Mouse (Mus musculus) olfactory bulb, adult 2 months (tissue): ENCODE results near the gene Sh3bgrl. TPM values are rescaled to one million over a fixed set of nuclear protein-coding genes. Genes with fewer than 3 reads are reported as not detected.

Source experiments
- H3K27ac ChIP-seq: fragments of 200-500 bp; 2 replicates; pipeline ENCODE4 v1.5.1; 2012; ENCODE audit warnings: low read depth, low read length; ENCODE audit not compliant: insufficient read depth
- H3K4me1 ChIP-seq: fragments of 200-500 bp; 2 replicates; pipeline ENCODE4 v1.6.1; 2012; ENCODE audit warnings: low read length; ENCODE audit not compliant: control insufficient read depth, insufficient read depth
- H3K4me3 ChIP-seq: fragments of 200-500 bp; 2 replicates; pipeline ENCODE4 v1.5.1; 2012; ENCODE audit warnings: mild to moderate bottlenecking, low read depth, low read length, moderate library complexity; ENCODE audit not compliant: insufficient read depth
- CTCF ChIP-seq: fragments of 200-500 bp; IDR thresholded peaks from 2 replicates; pipeline ENCODE4 v1.5.1; 2012; ENCODE audit warnings: low read depth, mild to moderate bottlenecking, low read length, moderate library complexity; ENCODE audit not compliant: insufficient read depth
- POLR2A ChIP-seq: fragments of 200-500 bp; IDR thresholded peaks from 2 replicates; pipeline ENCODE4 v1.6.1; 2012; ENCODE audit warnings: mild to moderate bottlenecking, low read depth, low read length, moderate library complexity; ENCODE audit not compliant: insufficient read depth
- WGBS: fragments of 180-500 bp; shearing (Covaris S2); methylation state at CpG from one replicate; pipeline ENCODE4 v1.1.7; 2018; 5-methylcytosine and 5-hydroxymethylcytosine counted together
- polyA plus RNA-seq: library from polyadenylated mRNA; stranded (reverse); fragments of >200 nt; gene quantifications from 2 replicates; pipeline ENCODE4 v1.2.4, GENCODE M21; 2012; ENCODE audit warnings: low replicate concordance; ENCODE audit not compliant: missing spikeins, insufficient read depth, insufficient read length

Gene Sh3bgrl
- polyA plus RNA-seq, 1 experiment = not detected

GRCm38 (mm10) chrX:109145779-109146178, 50.6 kb downstream of the Sh3bgrl start:
- no peak for TF ChIP-seq POLR2A
- TF ChIP-seq CTCF = no peak
- Histone ChIP-seq H3K4me3 (no peak overlapping the region), H3K27ac (no peak overlapping the region), H3K4me1 (no peaks in the 10 kb centered on the region)
- WGBS = 89% methylated on average over 6 of the region's 6 CpGs

- TF ChIP-seq POLR2A (no peak), CTCF (no peak)
- WGBS = 90% methylated on average over 3 of the region's 3 CpGs
- H3K27ac ChIP-seq = no peak overlapping the region
- no peak overlapping the region for H3K4me3 ChIP-seq
- no peaks in the 10 kb centered on the region for H3K4me1 ChIP-seq
Observed at GRCm38 (mm10) chrX:109147108-109147507, 51.9 kb downstream of the Sh3bgrl start.

GRCm38 (mm10) chrX:109151228-109151627, 56.1 kb downstream of the Sh3bgrl start:
- no peak overlapping the region for H3K27ac ChIP-seq
- WGBS = 92% methylated on average over 2 of the region's 2 CpGs
- no peak overlapping the region for H3K4me3 ChIP-seq
- TF ChIP-seq CTCF (no peak), POLR2A (no peak)
- no peaks in the 10 kb centered on the region for H3K4me1 ChIP-seq

- H3K4me3 ChIP-seq = no peak overlapping the region
- no peak for TF ChIP-seq CTCF
- no peak for TF ChIP-seq POLR2A
- H3K4me1 ChIP-seq = no peaks in the 10 kb centered on the region
- WGBS = 76% methylated on average over 1 of the region's 1 CpGs
- no peak overlapping the region for H3K27ac ChIP-seq
Observed at GRCm38 (mm10) chrX:109160326-109160725, 65.2 kb downstream of the Sh3bgrl start.

DNA sequence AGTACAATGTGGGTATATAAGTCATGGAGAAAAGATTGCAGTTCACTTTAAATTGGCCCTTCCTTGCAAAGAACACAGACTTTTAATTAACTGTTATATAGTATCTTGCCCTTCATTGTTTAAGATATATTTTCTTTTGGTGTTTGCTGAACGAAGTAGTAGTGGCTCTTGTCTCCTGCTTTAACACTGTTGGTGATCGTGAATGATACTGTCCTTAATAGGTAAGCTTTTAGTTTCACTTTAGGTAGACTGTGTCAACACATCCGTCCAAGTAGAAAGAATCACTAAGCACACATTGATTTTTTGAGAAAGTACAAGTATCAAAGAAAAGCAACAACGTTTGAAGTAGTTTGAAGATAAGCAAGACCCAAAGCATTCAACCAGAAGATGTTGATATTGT, 65.7 kb downstream of the Sh3bgrl start:
- Histone ChIP-seq H3K4me3 (no peak overlapping the region), H3K4me1 (no peaks in the 10 kb centered on the region), H3K27ac (no peak overlapping the region)
- TF ChIP-seq CTCF = no peak
- TF ChIP-seq POLR2A = no peak
- 82% methylated on average over 4 of the region's 4 CpGs for WGBS

DNA sequence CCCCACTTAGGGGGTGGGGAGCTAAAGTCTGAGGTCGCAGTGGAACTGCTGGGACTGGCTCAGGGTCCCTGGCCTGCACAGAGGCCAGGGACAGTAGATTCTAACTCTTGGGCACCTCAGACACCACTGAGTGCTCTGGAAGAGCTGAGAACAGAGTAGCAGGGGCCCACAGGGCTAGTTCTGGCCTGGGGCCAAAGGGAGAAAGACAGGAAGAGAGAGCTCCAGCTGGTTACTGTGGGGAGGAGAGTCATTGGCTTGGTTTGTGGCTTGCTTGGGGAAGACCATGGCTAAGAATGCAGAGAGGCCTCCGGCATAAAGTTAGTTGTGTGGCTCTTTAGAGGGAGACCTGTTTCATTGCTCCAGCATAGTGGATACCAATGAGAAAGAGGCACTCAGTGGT, 79.9 kb downstream of the Sh3bgrl start:
- H3K27ac ChIP-seq = no peak overlapping the region
- H3K4me1 ChIP-seq = no peaks in the 10 kb centered on the region
- 77% methylated on average over 2 of the region's 2 CpGs for WGBS
- no peak for TF ChIP-seq POLR2A
- no peak for TF ChIP-seq CTCF
- H3K4me3 ChIP-seq = no peak overlapping the region

DNA sequence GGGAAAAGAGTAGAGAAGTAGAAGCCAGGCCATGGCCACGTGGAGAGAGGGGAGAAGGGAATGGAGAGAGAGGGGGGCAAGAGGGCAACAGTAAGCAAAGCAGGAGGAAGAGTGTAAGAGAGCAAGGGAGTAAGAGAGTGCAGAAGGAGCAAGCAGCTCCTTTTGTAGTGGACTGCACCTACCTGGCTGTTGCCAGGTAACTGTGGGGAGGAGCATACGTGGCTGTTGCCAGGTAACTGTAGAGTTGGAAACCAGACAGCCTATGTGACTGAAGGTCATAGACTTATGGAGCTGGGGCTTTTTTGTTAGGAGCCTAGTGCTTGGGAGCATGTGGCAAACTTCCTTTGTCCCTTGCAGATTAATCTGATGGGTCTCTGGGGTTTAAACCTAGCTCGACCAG, 80.3 kb downstream of the Sh3bgrl start:
- H3K4me1 ChIP-seq = no peaks in the 10 kb centered on the region
- 40% methylated on average over 3 of the region's 3 CpGs for WGBS
- H3K27ac ChIP-seq = no peak overlapping the region
- TF ChIP-seq CTCF (no peak), POLR2A (no peak)
- H3K4me3 ChIP-seq = no peak overlapping the region

GRCm38 (mm10) chrX:109184706-109185478, 89.7 kb downstream of the Sh3bgrl start:
- Histone ChIP-seq H3K27ac (no peak overlapping the region), H3K4me1 (no peaks in the 10 kb centered on the region), H3K4me3 (no peak overlapping the region)
- WGBS = 80% methylated on average over 4 of the region's 4 CpGs
- TF ChIP-seq CTCF = no peak
- TF ChIP-seq POLR2A = no peak

- no peak for TF ChIP-seq CTCF
- TF ChIP-seq POLR2A = no peak
- Histone ChIP-seq H3K4me3 (no peak overlapping the region), H3K4me1 (no peaks in the 10 kb centered on the region), H3K27ac (no peak overlapping the region)
- WGBS = 86% methylated on average over 4 of the region's 4 CpGs
Observed at GRCm38 (mm10) chrX:109189607-109190006, 94.4 kb downstream of the Sh3bgrl start.
